Mouse (Mus musculus) liver, embryonic 14.5 days (tissue): ENCODE results near the gene Iqschfp.

Source experiments
- CTCF ChIP-seq: IDR thresholded peaks from 2 replicates; pipeline ENCODE4 v1.5.1; 2016; ENCODE audit warnings: antibody characterized with exemption, low read depth, control low read depth
- EP300 ChIP-seq: IDR thresholded peaks from 2 replicates; pipeline ENCODE4 v1.6.1; 2016; ENCODE audit warnings: antibody characterized with exemption, low read depth

DNA sequence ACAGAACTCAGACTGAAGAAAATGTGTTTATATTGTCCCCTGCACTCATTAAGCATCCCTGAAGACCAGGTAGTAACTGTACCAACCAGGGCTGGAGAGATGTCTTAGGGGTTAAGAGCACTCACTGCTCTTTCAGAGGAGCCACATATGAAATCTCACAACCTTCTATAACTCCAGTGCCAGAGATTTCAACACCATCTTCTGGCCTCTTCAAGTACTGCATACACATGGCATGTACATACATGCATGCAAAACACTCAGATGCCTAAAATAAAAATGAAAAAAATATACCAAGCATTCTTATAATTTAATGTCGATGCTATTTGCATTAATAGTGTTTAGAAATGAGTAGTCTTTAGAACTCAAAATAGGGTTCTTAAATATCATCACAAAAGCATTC lies 88.0 kb downstream of the Iqschfp start:
- TF ChIP-seq EP300 (no peak), CTCF (no peak)
